In genomic region chr6:97305491-97305890, GRCm38 (mm10) we compare ENCODE assay signal across 17 mouse cellular contexts. TPM values are rescaled to one million over a fixed set of nuclear protein-coding genes. Genes with fewer than 3 reads are reported as not detected.
A peak's percentile ranks its signal among the peaks of the same experiment; 100 is the strongest.
DNase-seq lines count a peak whose midpoint lies in the region; ATAC-seq and TF ChIP-seq lines count a peak whose summit lies in the region.
"Had no signal": no experiment of that assay in that cellular context is flagged by ENCODE, and none has a peak within 500 bp of the region (broad histone marks: within the 10 kb centered on the region; RNA-seq: fewer than 3 reads in every experiment).

No protein-coding gene starts in this region.

- H3K27me3 ChIP-seq in embryonic facial prominence, embryonic 14.5 days (replicated peaks; ENCODE audit: control insufficient read depth, insufficient read depth, low read length): no peaks in the 10 kb centered on the region
- H3K27me3 ChIP-seq in embryonic facial prominence, embryonic 10.5 days (replicated peaks; ENCODE audit: low read depth, poor library complexity, severe bottlenecking): peaks cover 13% of the 10 kb centered on the region; the same call in 1 of the 2 replicates
- H3K27me3 ChIP-seq in hindbrain, embryonic 14.5 days (ENCODE audit: control insufficient read depth, insufficient read depth, low read length): no peaks in the 10 kb centered on the region
- no peaks in the 10 kb centered on the region for H3K27me3 ChIP-seq in hindbrain, embryonic 11.5 days (ENCODE audit: control insufficient read depth, insufficient read depth, low read length)
- no peaks in the 10 kb centered on the region for H3K27me3 ChIP-seq in Patski
- no peaks in the 10 kb centered on the region for H3K27me3 ChIP-seq in stomach, embryonic 14.5 days (ENCODE audit: control insufficient read depth, insufficient read depth, low read length)

- POLR2A ChIA-PET in Patski (lab: Charles Lee): interaction anchor here (1.0 kb wide), 1 partner anchor 8 kb away, joined by 3 read pairs; no protein-coding TSS in a partner anchor

- CTCF ChIA-PET in Patski (lab: Charles Lee): interaction anchor here (1.0 to 1.9 kb wide), 4 partner anchors 8 to 115 kb away, joined by 3 to 7 read pairs (median 5); no protein-coding TSS in a partner anchor

- H3K9ac ChIP-seq in embryonic facial prominence, embryonic 14.5 days (ENCODE audit: low read depth, low read length): no peak overlapping the region
- no peak overlapping the region for H3K9ac ChIP-seq in hindbrain, embryonic 14.5 days
- no peak overlapping the region for H3K9ac ChIP-seq in hindbrain, embryonic 11.5 days (ENCODE audit: low read depth, low read length)
- no peak overlapping the region for H3K9ac ChIP-seq in stomach, embryonic 14.5 days (replicated peaks; ENCODE audit: low read depth, low read length)
- H3K9ac ChIP-seq: lung, embryonic 14.5 days had no signal

- 78% methylated on average over 7 of the region's 7 CpGs for WGBS in embryonic facial prominence, embryonic 14.5 days
- 91% methylated on average over 7 of the region's 7 CpGs for WGBS in embryonic facial prominence, embryonic 10.5 days
- 83% methylated on average over 7 of the region's 7 CpGs for WGBS in hindbrain, embryonic 14.5 days
- WGBS in hindbrain, embryonic 11.5 days: 95% methylated on average over 7 of the region's 7 CpGs
- 57% methylated on average over 7 of the region's 7 CpGs for WGBS in stomach, embryonic 14.5 days

- in situ Hi-C loops in Patski (cut with MboI; ENCODE audit: low pct_unique_long_range_greater_than_20kb): no loop called here

- H3K9me3 ChIP-seq in embryonic facial prominence, embryonic 14.5 days (ENCODE audit: control insufficient read depth, low read length): no peaks in the 10 kb centered on the region
- no peaks in the 10 kb centered on the region for H3K9me3 ChIP-seq in embryonic facial prominence, embryonic 10.5 days
- H3K9me3 ChIP-seq in hindbrain, embryonic 14.5 days (ENCODE audit: control insufficient read depth, low read length): no peaks in the 10 kb centered on the region
- no peaks in the 10 kb centered on the region for H3K9me3 ChIP-seq in hindbrain, embryonic 11.5 days (ENCODE audit: control insufficient read depth, low read length)
- no peaks in the 10 kb centered on the region for H3K9me3 ChIP-seq in stomach, embryonic 14.5 days (ENCODE audit: control insufficient read depth, low read depth, low read length)

- no peak for ATAC-seq in embryonic facial prominence, embryonic 14.5 days (ENCODE audit: low read depth)
- ATAC-seq in hindbrain, embryonic 14.5 days (ENCODE audit: low FRiP score): no peak
- ATAC-seq in hindbrain, embryonic 11.5 days (ENCODE audit: low FRiP score): no peak
- peak; percentile 86 for ATAC-seq in Patski
- peak; percentile 31; the same call in 1 of the 2 replicates for ATAC-seq in stomach, embryonic 14.5 days (ENCODE audit: insufficient number of reproducible peaks, insufficient read depth, low FRiP score, low read depth)
- ATAC-seq: forebrain, embryonic 14.5 days had no signal

- no peak overlapping the region for H3K27ac ChIP-seq in embryonic facial prominence, embryonic 14.5 days (replicated peaks; ENCODE audit: low read depth, low read length)
- no peak overlapping the region for H3K27ac ChIP-seq in embryonic facial prominence, embryonic 10.5 days (replicated peaks)
- H3K27ac ChIP-seq in hindbrain, embryonic 14.5 days: peak overlapping the region; percentile 41; the same call in 1 of the 2 replicates
- no peak overlapping the region for H3K27ac ChIP-seq in hindbrain, embryonic 11.5 days (ENCODE audit: low read depth, low read length)
- no peak overlapping the region for H3K27ac ChIP-seq in stomach, embryonic 14.5 days (ENCODE audit: low read length)

- TF ChIP-seq CTCF in Patski (IDR thresholded peaks at IDR 0.05): no peak

- H3K4me3 ChIP-seq in embryonic facial prominence, embryonic 14.5 days (ENCODE audit: low read depth, low read length): no peak overlapping the region
- no peak overlapping the region for H3K4me3 ChIP-seq in embryonic facial prominence, embryonic 10.5 days
- H3K4me3 ChIP-seq in hindbrain, embryonic 14.5 days (replicated peaks; ENCODE audit: low read length): no peak overlapping the region
- no peak overlapping the region for H3K4me3 ChIP-seq in hindbrain, embryonic 11.5 days (ENCODE audit: low read depth, low read length)
- H3K4me3 ChIP-seq in stomach, embryonic 14.5 days (ENCODE audit: low read depth, low read length): no peak overlapping the region

- H3K36me3 ChIP-seq in embryonic facial prominence, embryonic 14.5 days (ENCODE audit: control insufficient read depth, insufficient read depth, low read length): 0 out of 2 replicates have a peak, but pooled peaks cover 9% of the 10 kb centered on the region
- H3K36me3 ChIP-seq in embryonic facial prominence, embryonic 10.5 days (replicated peaks): peaks cover 51% of the 10 kb centered on the region
- H3K36me3 ChIP-seq in hindbrain, embryonic 14.5 days (replicated peaks; ENCODE audit: control insufficient read depth, insufficient read depth): peaks cover 30% of the 10 kb centered on the region
- no peaks in the 10 kb centered on the region for H3K36me3 ChIP-seq in hindbrain, embryonic 11.5 days (ENCODE audit: control insufficient read depth, insufficient read depth, low read length)
- H3K36me3 ChIP-seq in stomach, embryonic 14.5 days (ENCODE audit: control insufficient read depth, insufficient read depth, low read length): no peaks in the 10 kb centered on the region

- DNase-seq in embryonic facial prominence, embryonic 14.5 days (ENCODE audit: low spot score): peak; percentile 45
- no peak for DNase-seq in embryonic facial prominence, embryonic 10.5 days (ENCODE audit: low spot score)
- no peak for DNase-seq in hindbrain, embryonic 14.5 days (ENCODE audit: low spot score)
- no peak for DNase-seq in hindbrain, embryonic 11.5 days (ENCODE audit: low spot score)
- no peak for DNase-seq in Patski (ENCODE audit: low read depth, low spot score)
- DNase-seq in adrenal gland, postnatal 36 days: no peak
- no peak for DNase-seq in right cerebral cortex, postnatal 36 days (ENCODE audit: low spot score in 2 of 2)
- DNase-seq: adrenal gland, postnatal 10 days; B cell, adult 2 months; gastrocnemius, postnatal 14 days; kidney, adult 2 months; lung, embryonic 14.5 days; thymus, postnatal 36 days had no signal

- 0 out of 2 replicates have a peak, but pooled peaks cover 5% of the 10 kb centered on the region for H3K4me1 ChIP-seq in embryonic facial prominence, embryonic 14.5 days (ENCODE audit: control insufficient read depth, insufficient read depth, low read length)
- H3K4me1 ChIP-seq in embryonic facial prominence, embryonic 10.5 days: peaks cover 25% of the 10 kb centered on the region
- H3K4me1 ChIP-seq in hindbrain, embryonic 14.5 days (replicated peaks; ENCODE audit: control insufficient read depth, insufficient read depth, low read length): no peaks in the 10 kb centered on the region
- no peaks in the 10 kb centered on the region for H3K4me1 ChIP-seq in hindbrain, embryonic 11.5 days (replicated peaks; ENCODE audit: control insufficient read depth, insufficient read depth, low read length)
- no peaks in the 10 kb centered on the region for H3K4me1 ChIP-seq in stomach, embryonic 14.5 days (ENCODE audit: control insufficient read depth, insufficient read depth, low read length)

- no peak overlapping the region for H3K4me2 ChIP-seq in embryonic facial prominence, embryonic 14.5 days (ENCODE audit: low read depth, low read length)
- no peak overlapping the region for H3K4me2 ChIP-seq in hindbrain, embryonic 14.5 days (replicated peaks)
- no peak overlapping the region for H3K4me2 ChIP-seq in hindbrain, embryonic 11.5 days (replicated peaks; ENCODE audit: low read depth, low read length)
- H3K4me2 ChIP-seq in stomach, embryonic 14.5 days (replicated peaks; ENCODE audit: low read depth, low read length): no peak overlapping the region
- H3K4me2 ChIP-seq: lung, embryonic 14.5 days had no signal

RNA-seq across cellular contexts. Expression of gene Lmod3, which starts 52.9 kb away (rescaled TPM):
- polyA plus RNA-seq in embryonic facial prominence, embryonic 14.5 days (2014; fragmentation: Nextera tagmentation; extraction: Ambion mirVana): 17.1 and 21.6 TPM in 2 replicates
- polyA plus RNA-seq in embryonic facial prominence, embryonic 10.5 days (2016; fragmentation: Nextera tagmentation; extraction: Ambion mirVana): not detected in 2 replicates
- polyA plus RNA-seq in hindbrain, embryonic 14.5 days (2014; fragmentation: Nextera tagmentation; extraction: Ambion mirVana): not detected in 2 replicates
- polyA plus RNA-seq in hindbrain, embryonic 11.5 days (2014; fragmentation: Nextera tagmentation; extraction: Ambion mirVana): 0.42 and 0.66 TPM in 2 replicates
- polyA plus RNA-seq in Patski (2021): not detected
- polyA plus RNA-seq in stomach, embryonic 14.5 days (2014; fragmentation: Nextera tagmentation; extraction: Ambion mirVana): not detected in 2 replicates
- total RNA-seq in adrenal gland, postnatal 36 days (2021): not detected
- total RNA-seq: common myeloid progenitor, adult 5-6 weeks; megakaryocyte progenitor cell, adult 5-6 weeks had no signal
- polyA plus RNA-seq: forebrain, embryonic 14.5 days had no signal

Comparison
In these comparisons a context has a peak if more than half of its experiments do, and no peak if none do; other contexts are left out.
1. RNA of gene Lmod3, which starts 52.9 kb away (polyA plus RNA-seq): 17.1 to 21.6 TPM in embryonic facial prominence, embryonic 14.5 days; 0.42 to 0.66 TPM in hindbrain, embryonic 11.5 days, not detected in embryonic facial prominence, embryonic 10.5 days, not detected in stomach, embryonic 14.5 days, not detected in hindbrain, embryonic 14.5 days and not detected in Patski (single experiment); every median in the first group is over 10 times any median in the second.
2. ATAC-seq: peak in Patski (single experiment) and stomach, embryonic 14.5 days (single experiment); none in embryonic facial prominence, embryonic 14.5 days (single experiment), hindbrain, embryonic 14.5 days (single experiment) and hindbrain, embryonic 11.5 days (single experiment).